Mouse (Mus musculus) stomach, embryonic 15.5 days (tissue): Measurements from ENCODE around the gene Fcgrt. TPM values are rescaled to one million over a fixed set of nuclear protein-coding genes. Genes with fewer than 3 reads are reported as not detected.
A peak's percentile ranks its signal among the peaks of the same experiment; 100 is the strongest.
"Not testable (repeated sequence)": the region's sequence is repeated elsewhere in the genome, so short reads cannot be mapped to it uniquely, and the experiment has no call there.

Experiments
- ATAC-seq: fragments of 200-750 bp; cut with Nextera tagmentation; 2 replicates; pipeline ENCODE4 v1.8.0; 2017; ENCODE audit warnings: low read depth, moderate number of reproducible peaks, moderate TSS enrichment; ENCODE audit not compliant: insufficient read depth, low FRiP score
- H3K27ac ChIP-seq: fragments of 300-500 bp; sonication (generic); 2 replicates; pipeline ENCODE4 v1.5.1; 2015; ENCODE audit warnings: mild to moderate bottlenecking, inconsistent platforms
- H3K27me3 ChIP-seq: fragments of 300-500 bp; sonication (generic); replicated peaks from 2 replicates; pipeline ENCODE4 v1.6.1; 2015; ENCODE audit warnings: inconsistent platforms
- H3K36me3 ChIP-seq: fragments of 300-500 bp; sonication (generic); 2 replicates; pipeline ENCODE4 v1.6.1; 2015; ENCODE audit warnings: inconsistent platforms
- H3K4me1 ChIP-seq: fragments of 300-500 bp; sonication (generic); 2 replicates; pipeline ENCODE4 v1.6.1; 2015; ENCODE audit warnings: inconsistent platforms
- H3K4me2 ChIP-seq: fragments of 300-500 bp; sonication (generic); 2 replicates; pipeline ENCODE4 v1.6.1; 2015; ENCODE audit warnings: mild to moderate bottlenecking, inconsistent platforms
- H3K4me3 ChIP-seq: fragments of 300-500 bp; sonication (generic); replicated peaks from 2 replicates; pipeline ENCODE4 v1.5.1; 2015; ENCODE audit warnings: inconsistent platforms
- H3K9ac ChIP-seq: fragments of 300-500 bp; sonication (generic); 2 replicates; pipeline ENCODE4 v1.6.1; 2015; ENCODE audit warnings: inconsistent platforms
- H3K9me3 ChIP-seq: fragments of 300-500 bp; sonication (generic); 2 replicates; pipeline ENCODE4 v1.6.1; 2016; ENCODE audit warnings: inconsistent platforms
- WGBS: fragments of 180-500 bp; shearing (Covaris S2); methylation state at CpG from one replicate; pipeline ENCODE4 v1.1.7; 2015; 5-methylcytosine and 5-hydroxymethylcytosine counted together
- polyA plus RNA-seq: library from polyadenylated mRNA; unstranded; fragments of >200 nt; fragmentation: Nextera tagmentation; extraction: Ambion mirVana; gene quantifications from 2 replicates; pipeline ENCODE4 v1.2.1, GENCODE M21; 2015

The Fcgrt gene
- polyA plus RNA-seq, 1 experiment from 2014 or later, result 92.1 TPM

DNA sequence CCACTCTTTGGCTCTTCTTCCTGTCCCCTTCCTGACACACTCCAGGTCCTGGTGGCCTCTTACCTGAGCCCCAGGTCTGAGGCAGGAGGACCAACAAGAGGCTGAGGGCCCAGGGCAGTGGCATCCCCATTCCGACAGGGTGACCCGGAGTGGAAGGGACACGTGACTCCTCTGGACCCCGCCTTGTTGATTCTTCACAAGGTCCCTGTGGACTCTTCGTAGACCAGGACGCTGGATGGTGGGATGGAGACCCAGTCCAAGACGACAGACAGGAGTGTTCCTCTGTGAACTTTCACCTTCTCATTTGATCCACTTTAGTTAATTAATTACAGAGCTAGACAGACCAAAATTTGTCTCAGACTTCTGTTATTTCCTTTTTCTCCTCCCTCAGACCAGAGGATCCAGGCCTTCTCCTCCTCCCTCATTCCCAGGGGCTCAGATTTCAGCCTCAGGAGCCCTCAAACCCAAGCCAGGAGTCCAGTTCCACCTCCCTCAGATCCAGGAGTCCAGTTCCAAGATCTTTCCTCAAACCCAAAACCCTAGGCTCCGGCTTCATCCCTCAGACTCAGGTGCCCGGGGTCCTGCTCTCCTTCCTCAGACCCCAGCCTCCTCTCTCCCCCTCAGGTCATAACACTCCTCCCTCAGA lies 588 bp downstream of the Fcgrt start:
- no peaks in the 10 kb centered on the region for H3K36me3 ChIP-seq
- peak overlapping the region; percentile 93 for H3K27ac ChIP-seq
- 48% methylated on average over 9 of the region's 9 CpGs for WGBS
- no peaks in the 10 kb centered on the region for H3K27me3 ChIP-seq
- H3K4me1 ChIP-seq, result peaks cover 22% of the 10 kb centered on the region
- 0 out of 2 replicates have a peak, but pooled peaks have one; percentile 2 for ATAC-seq
- no peaks in the 10 kb centered on the region for H3K9me3 ChIP-seq
- peak overlapping the region; percentile 44 for H3K4me3 ChIP-seq
- peak overlapping the region; percentile 9; the same call in 1 of the 2 replicates for H3K9ac ChIP-seq
- H3K4me2 ChIP-seq, result peak overlapping the region; percentile 59

DNA sequence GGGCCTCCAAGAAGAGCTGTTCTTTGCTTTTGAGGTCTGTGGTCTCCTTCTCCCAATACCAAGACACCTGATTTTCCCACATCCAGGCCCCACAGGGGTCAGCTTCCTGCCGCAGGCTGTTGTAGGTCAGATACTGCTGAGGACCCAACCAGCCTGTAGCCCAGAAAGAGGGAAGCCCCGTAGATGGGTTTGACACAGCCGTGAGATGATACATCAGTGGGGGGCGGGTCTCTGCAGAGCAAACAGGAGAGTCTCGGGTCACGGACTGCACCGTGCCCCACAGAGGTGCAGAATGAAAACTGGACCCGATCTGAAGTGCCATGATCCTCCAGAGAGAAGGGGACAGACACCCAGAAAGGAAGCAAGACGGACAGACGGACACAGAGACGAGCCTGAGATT lies 1.2 kb downstream of the Fcgrt start:
- no peaks in the 10 kb centered on the region for H3K27me3 ChIP-seq
- no peak for ATAC-seq
- peak overlapping the region; percentile 59 for H3K4me2 ChIP-seq
- peak overlapping the region; percentile 44 for H3K4me3 ChIP-seq
- H3K9me3 ChIP-seq, result no peaks in the 10 kb centered on the region
- peaks cover 22% of the 10 kb centered on the region for H3K4me1 ChIP-seq
- H3K36me3 ChIP-seq, result no peaks in the 10 kb centered on the region
- H3K9ac ChIP-seq, result no peak overlapping the region
- H3K27ac ChIP-seq, result peak overlapping the region; percentile 93; the same call in 1 of the 2 replicates
- 69% methylated on average over 11 of the region's 11 CpGs for WGBS

DNA sequence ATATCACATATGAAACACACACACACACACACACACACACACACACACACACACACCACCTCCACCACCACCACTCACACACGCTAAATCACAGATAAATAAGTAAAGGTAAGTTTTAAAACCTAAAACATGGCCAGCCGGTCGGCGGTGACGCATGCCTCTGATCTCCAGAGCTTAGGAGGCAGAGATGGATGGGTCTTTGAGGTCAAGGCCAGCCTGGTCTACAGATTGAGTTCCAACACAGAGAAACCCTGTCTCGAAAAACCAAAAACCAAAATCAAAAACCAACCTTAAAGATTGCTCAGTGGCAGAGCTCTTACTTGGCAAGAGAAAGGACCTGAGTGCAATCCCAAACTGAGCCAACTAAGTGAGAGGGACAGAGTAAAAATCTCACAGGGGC lies 3.6 kb downstream of the Fcgrt start:
- H3K27me3 ChIP-seq, result no peaks in the 10 kb centered on the region
- no peak overlapping the region for H3K9ac ChIP-seq
- peaks cover 22% of the 10 kb centered on the region for H3K4me1 ChIP-seq
- 0 out of 2 replicates have a peak overlapping the region, but pooled peaks have one; percentile 13 for H3K4me2 ChIP-seq
- no peak for ATAC-seq
- WGBS, result 75% methylated on average over 6 of the region's 6 CpGs
- no peak overlapping the region for H3K27ac ChIP-seq
- no peaks in the 10 kb centered on the region for H3K9me3 ChIP-seq
- H3K4me3 ChIP-seq, result no peak overlapping the region
- H3K36me3 ChIP-seq, result no peaks in the 10 kb centered on the region

DNA sequence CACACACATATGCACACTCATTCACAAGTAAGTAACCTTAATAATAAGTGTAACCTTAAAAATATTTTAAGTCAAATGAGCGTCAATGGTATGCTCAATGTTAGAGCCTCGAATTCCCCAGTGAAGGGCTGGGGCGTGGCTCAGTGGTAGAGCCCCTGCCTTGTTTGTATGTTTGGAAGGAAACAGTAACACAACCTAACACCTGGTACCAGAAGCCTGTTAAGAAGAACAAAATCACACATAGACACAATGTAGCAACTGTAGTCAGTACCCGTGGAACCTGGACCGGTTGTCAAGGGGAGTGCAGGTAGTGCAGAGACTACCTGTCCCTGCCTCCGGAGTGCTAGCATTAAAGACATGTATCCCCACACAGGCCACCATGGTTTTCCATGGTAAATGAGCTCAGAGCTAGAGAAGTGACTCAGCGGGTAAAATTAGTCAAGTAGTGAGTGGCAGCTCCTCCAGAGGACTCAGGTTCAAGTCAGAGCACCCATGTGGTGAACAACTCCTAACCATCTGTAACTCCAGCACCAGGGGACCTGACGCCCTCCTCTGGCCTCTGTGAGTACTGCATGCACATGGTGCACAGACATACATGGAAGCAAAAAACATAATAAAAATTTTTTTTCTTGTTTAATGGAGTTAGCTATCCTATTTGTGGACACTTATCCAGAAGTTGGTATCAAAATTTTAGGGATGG lies 5.0 kb downstream of the Fcgrt start:
- WGBS, result 87% methylated on average over 8 of the region's 8 CpGs
- H3K27me3 ChIP-seq, result no peaks in the 10 kb centered on the region
- no peak for ATAC-seq
- H3K4me2 ChIP-seq, result no peak overlapping the region
- no peak overlapping the region for H3K9ac ChIP-seq
- H3K27ac ChIP-seq, result no peak overlapping the region
- no peak overlapping the region for H3K4me3 ChIP-seq
- H3K9me3 ChIP-seq, result no peaks in the 10 kb centered on the region
- no peaks in the 10 kb centered on the region for H3K36me3 ChIP-seq
- H3K4me1 ChIP-seq, result peaks cover 16% of the 10 kb centered on the region

DNA sequence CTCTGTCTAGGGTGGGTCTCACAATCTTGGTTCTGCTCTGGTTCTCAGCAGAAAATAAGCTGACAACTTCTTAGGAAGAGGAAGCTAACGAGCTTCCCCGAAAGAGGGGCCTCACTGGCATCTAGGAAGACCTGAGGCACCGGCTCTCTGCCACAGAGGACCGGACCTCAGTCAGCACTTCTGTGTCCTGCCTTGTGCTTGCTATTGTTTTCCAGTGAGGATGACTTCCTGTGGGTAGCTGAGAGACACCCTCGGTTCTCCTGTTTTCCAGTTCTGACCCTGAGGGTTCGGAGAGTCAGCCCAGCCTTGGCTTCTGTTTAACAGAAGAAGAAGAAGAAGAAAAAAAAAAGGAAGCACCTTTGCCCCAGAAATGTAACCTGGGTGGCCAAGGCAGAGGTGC lies 6.2 kb downstream of the Fcgrt start:
- no peak overlapping the region for H3K4me3 ChIP-seq
- H3K27ac ChIP-seq, result peak overlapping the region; percentile 3; the same call in 1 of the 2 replicates
- H3K4me2 ChIP-seq, result no peak overlapping the region
- ATAC-seq, result no peak
- H3K9ac ChIP-seq, result no peak overlapping the region
- H3K36me3 ChIP-seq, result no peaks in the 10 kb centered on the region
- H3K9me3 ChIP-seq, result no peaks in the 10 kb centered on the region
- H3K27me3 ChIP-seq, result no peaks in the 10 kb centered on the region
- H3K4me1 ChIP-seq, result peaks cover 14% of the 10 kb centered on the region
- 56% methylated on average over 6 of the region's 6 CpGs for WGBS

DNA sequence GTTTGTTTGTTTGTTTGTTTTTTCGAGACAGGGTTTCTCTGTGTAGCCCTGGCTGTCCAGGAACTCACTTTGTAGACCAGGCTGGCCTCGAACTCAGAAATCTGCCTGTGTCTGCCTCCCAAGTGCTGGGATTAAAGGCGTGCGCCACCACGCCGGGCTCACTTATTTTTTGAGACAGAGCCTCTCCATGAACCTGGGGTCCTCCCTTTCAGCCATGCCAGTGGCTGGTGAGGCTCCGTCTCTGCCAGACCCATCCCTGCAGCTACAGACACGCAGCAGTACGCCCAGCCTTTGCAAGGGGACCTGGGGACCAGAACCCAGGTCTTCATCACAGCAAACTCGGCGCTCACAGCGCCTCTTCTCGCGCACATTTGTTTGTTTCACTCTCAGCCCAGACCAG lies 7.7 kb downstream of the Fcgrt start:
- H3K27ac ChIP-seq, H3K4me2 ChIP-seq, H3K27me3 ChIP-seq, ATAC-seq, H3K4me3 ChIP-seq, H3K36me3 ChIP-seq, H3K9me3 ChIP-seq, H3K4me1 ChIP-seq, H3K9ac ChIP-seq: not testable (repeated sequence)
- WGBS, result 94% methylated on average over 14 of the region's 14 CpGs

DNA sequence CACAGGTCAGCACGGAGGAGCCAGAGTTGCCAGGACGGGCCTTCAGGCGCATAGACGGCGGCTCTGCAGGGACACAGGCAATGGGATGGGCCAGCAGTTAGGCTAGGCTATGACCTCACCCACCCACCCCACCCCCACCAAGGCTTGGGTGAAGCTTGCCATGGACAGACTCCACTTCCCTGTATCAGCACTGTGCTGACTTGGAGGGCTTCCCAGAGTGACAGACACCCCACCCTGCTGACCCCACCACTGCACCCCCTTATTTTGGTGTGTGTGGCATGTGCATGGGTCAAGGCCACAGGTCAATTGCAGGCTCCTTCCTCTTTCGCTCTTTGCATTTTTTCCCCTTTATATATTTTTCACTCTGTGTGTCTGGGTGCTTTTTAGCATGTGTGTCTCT lies 8.3 kb downstream of the Fcgrt start:
- no peaks in the 10 kb centered on the region for H3K9me3 ChIP-seq
- H3K27me3 ChIP-seq, result no peaks in the 10 kb centered on the region
- 76% methylated on average over 6 of the region's 6 CpGs for WGBS
- peaks cover 12% of the 10 kb centered on the region; the same call in 1 of the 2 replicates for H3K4me1 ChIP-seq
- H3K9ac ChIP-seq, result no peak overlapping the region
- ATAC-seq, result no peak
- H3K27ac ChIP-seq, result no peak overlapping the region
- H3K4me2 ChIP-seq, result no peak overlapping the region
- no peaks in the 10 kb centered on the region for H3K36me3 ChIP-seq
- no peak overlapping the region for H3K4me3 ChIP-seq

DNA sequence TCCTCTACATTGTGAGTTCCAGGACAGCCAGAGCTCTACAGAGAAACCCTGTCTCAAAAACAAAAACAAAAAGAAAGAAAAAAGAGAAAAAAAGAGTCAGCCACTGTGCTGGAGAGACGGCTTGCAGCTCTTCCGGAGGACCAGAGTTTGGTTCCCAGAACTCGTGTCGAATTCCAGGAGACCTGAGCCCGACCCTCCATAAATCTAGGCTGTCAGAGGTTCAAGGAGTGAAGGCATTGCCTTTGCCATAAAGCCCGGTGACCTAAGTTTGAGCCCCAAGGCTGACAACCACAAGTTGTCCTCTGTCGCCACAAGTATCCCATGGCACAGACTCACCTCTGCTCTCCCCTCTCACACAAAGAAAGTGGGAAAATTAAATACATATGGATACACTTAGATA lies 9.5 kb downstream of the Fcgrt start:
- ATAC-seq, result no peak
- 28% methylated on average over 7 of the region's 7 CpGs for WGBS
- Histone ChIP-seq H3K27me3 (no peaks in the 10 kb centered on the region), H3K4me3 (no peak overlapping the region), H3K36me3 (no peaks in the 10 kb centered on the region), H3K4me2 (no peak overlapping the region), H3K4me1 (peaks cover 14% of the 10 kb centered on the region; the same call in 1 of the 2 replicates), H3K9me3 (no peaks in the 10 kb centered on the region), H3K27ac (no peak overlapping the region), H3K9ac (no peak overlapping the region)

DNA sequence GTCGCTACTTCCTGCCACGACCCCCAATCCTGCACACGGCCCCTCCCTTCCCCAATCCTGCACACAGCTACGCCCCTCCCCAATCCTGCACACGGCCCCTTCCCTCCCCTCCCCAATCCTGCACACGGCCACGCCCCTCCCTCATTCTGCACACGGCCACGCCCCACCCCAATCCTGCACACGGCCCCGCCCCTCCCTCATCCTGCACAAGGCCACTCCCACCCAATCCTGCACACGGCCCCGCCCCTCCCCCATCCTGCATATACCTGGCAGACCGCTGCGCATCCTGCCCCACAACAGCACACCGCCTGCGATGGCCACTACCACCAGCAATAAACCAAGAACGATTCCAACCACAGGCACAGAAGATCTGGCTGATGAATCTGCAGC lies 10.1 kb downstream of the Fcgrt start:
- Histone ChIP-seq H3K27ac (peak overlapping the region; percentile 84), H3K36me3 (0 out of 2 replicates have a peak, but pooled peaks cover under 1% of the 10 kb centered on the region), H3K4me2 (peak overlapping the region; percentile 21; the same call in 1 of the 2 replicates), H3K4me3 (no peak overlapping the region), H3K27me3 (no peaks in the 10 kb centered on the region), H3K4me1 (peaks cover 14% of the 10 kb centered on the region; the same call in 1 of the 2 replicates), H3K9me3 (no peaks in the 10 kb centered on the region), H3K9ac (no peak overlapping the region)
- no peak for ATAC-seq
- 28% methylated on average over 17 of the region's 18 CpGs for WGBS

DNA sequence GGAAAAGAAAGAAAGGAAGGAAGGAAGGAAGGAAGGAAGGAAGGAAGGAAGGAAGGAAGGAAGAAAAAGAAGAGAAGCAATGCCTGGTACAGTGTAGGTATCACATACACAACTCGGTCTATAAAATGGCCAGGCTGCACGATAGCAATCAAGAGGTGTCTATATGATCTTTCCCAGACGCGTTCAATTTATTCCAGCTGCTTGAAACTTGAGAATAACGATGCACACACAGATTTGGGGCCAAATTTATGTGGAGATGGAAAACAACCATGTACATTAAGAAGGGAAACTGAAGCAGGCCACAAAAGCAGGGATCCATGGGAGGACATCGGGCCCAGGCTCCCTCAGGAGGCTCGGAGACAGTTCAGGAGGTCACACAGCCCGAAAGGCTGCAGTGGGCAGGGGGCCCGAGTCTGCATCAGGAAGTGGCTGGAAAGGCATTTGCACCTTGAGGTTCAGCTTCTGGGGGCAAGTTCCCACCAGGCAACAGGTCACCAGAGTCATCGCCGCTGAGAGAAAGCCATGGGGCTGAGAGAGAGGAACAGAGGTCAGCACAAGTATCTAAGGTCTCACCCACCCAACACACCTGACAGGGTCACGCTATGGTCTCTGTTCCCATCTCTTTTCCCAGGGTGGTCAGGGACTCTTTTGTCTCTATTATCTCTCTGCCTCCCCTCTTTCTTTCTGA lies 10.7 kb downstream of the Fcgrt start:
- Histone ChIP-seq H3K4me2 (peak overlapping the region; percentile 21; the same call in 1 of the 2 replicates), H3K9me3 (no peaks in the 10 kb centered on the region), H3K4me3 (no peak overlapping the region; the same call in 1 of the 2 replicates), H3K4me1 (peaks cover 14% of the 10 kb centered on the region; the same call in 1 of the 2 replicates), H3K27ac (peak overlapping the region; percentile 84), H3K9ac (no peak overlapping the region), H3K36me3 (0 out of 2 replicates have a peak, but pooled peaks cover 6% of the 10 kb centered on the region), H3K27me3 (no peaks in the 10 kb centered on the region)
- no peak for ATAC-seq
- 45% methylated on average over 12 of the region's 12 CpGs for WGBS

DNA sequence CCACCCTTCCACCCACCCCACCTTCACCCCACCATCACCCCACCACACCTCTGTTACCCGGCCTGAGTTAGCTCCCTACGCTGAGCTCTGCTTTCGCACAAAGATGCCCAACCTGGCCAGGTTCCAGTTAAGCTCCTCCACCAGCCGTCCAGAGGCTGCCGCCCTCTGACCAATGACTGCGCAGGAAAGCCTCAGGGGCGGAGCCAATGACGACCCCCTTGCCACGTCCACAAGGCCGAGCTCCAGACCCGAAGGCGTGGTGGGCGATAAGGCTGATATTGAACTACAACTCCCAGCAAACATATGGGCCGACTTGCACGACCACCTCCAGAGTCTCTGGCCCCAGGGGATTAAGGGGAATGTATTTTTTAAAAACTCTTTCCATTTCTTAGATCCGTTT lies 11.6 kb downstream of the Fcgrt start, which contains the start of gene Rcn3:
Gene Rcn3 (minus strand): TSS at position 174 of the 400 bp plus-strand sequence.
- ATAC-seq, result peak; percentile 90
- under 1% methylated on average over 16 of the region's 16 CpGs for WGBS

More for the DNA sequence above, 11.6 kb downstream of the Fcgrt start, which contains the start of gene Rcn3:
- Histone ChIP-seq H3K36me3 (peaks cover 7% of the 10 kb centered on the region; the same call in 1 of the 2 replicates), H3K9me3 (no peaks in the 10 kb centered on the region), H3K9ac (peak within 1 kb of the TSS; percentile 46), H3K4me3 (peak within 1 kb of the TSS; percentile 55), H3K27ac (peak within 1 kb of the TSS; percentile 86), H3K4me1 (peaks cover 14% of the 10 kb centered on the region; the same call in 1 of the 2 replicates), H3K4me2 (peak within 1 kb of the TSS; percentile 63), H3K27me3 (no peaks in the 10 kb centered on the region)
